Mouse (Mus musculus): ENCODE measurements around the gene Ppox. TPM values are rescaled to one million over a fixed set of nuclear protein-coding genes. Genes with fewer than 3 reads are reported as not detected.

Gene Ppox
- total RNA-seq, 2 experiments from 2014 or later = 13.2 to 14.2 TPM

DNA sequence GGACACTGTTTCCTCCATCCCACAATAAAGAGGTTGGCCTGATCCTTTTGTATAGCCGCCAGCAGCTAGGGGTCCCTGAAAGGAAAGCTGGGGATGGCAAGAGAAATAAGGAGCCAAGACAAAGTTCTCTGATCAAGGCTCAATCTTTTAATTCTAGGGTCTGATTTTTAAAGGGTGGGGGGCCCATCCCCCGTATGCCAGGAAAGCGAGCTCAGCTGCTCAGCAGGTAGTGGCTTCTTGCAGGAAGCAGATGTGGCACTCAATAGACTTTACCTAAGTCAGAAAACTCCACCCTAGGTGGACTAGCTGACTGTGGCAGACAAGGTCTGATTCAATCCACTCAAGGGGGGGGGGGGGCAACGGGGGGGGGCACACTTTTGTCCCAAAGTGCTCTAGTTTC lies 54.2 kb downstream of the Ppox start:
- intact Hi-C loops (cut with DNase I) = no loop called here

More for the DNA sequence above, 54.2 kb downstream of the Ppox start:
- no peak for DNase-seq

Other genes starting within 250 kb of the Ppox start
- 10 to 100 TPM; 13.7 to 18.6 TPM for gene Fcgr3, start 216.3 kb downstream of the Ppox start, total RNA-seq (2021)
- gene Cfap126, start 167.3 kb downstream of the Ppox start, total RNA-seq (2021) = 1 to 10 TPM in 1 of 2 experiments, under 1 TPM in 1; 0.69 to 1.2 TPM
- gene Sdhc, start 130.6 kb downstream of the Ppox start, total RNA-seq (2021) = 1,000 to 10,000 TPM; 1,165 to 1,188 TPM
- under 1 TPM in 1 of 2 experiments, not detected in 1; 0.44 TPM for gene Mpz, start 130.5 kb downstream of the Ppox start, total RNA-seq (2021)
- gene Pcp4l1, start 84.9 kb downstream of the Ppox start, total RNA-seq (2021) = 100 to 1,000 TPM; 222 to 295 TPM
- under 1 TPM in 1 of 2 experiments, not detected in 1; 0.08 TPM for gene Nr1i3, start 67.2 kb downstream of the Ppox start, total RNA-seq (2021)
- gene Tomm40l, start 58.7 kb downstream of the Ppox start, total RNA-seq (2021) = 10 to 100 TPM; 81.8 to 82.7 TPM
- 1 to 10 TPM in 1 of 2 experiments, under 1 TPM in 1; 0.75 to 2.0 TPM for gene Apoa2, start 56.1 kb downstream of the Ppox start, total RNA-seq (2021)
- 10 to 100 TPM; 13.3 to 16.3 TPM for gene Fcer1g, start 46.8 kb downstream of the Ppox start, total RNA-seq (2021)
- under 1 TPM; 0.50 to 0.92 TPM for gene Adamts4, start 30.8 kb downstream of the Ppox start, total RNA-seq (2021)
- 1,000 to 10,000 TPM; 1,421 to 1,530 TPM for gene Ndufs2, start 29.8 kb downstream of the Ppox start, total RNA-seq (2021)
- 10 to 100 TPM; 14.5 to 19.7 TPM for gene B4galt3, start 10.9 kb downstream of the Ppox start, total RNA-seq (2021)
- gene Usp21, start 6.8 kb upstream of the Ppox start, total RNA-seq (2021) = 10 to 100 TPM; 22.1 to 22.3 TPM
- gene Ufc1, start 13.8 kb upstream of the Ppox start, total RNA-seq (2021) = 10 to 100 TPM; 84.9 to 88.8 TPM
- gene Dedd, start 48.0 kb upstream of the Ppox start, total RNA-seq (2021) = 10 to 100 TPM; 21.3 to 24.2 TPM
- 10 to 100 TPM; 27.7 to 28.4 TPM for gene Nit1, start 64.5 kb upstream of the Ppox start, total RNA-seq (2021)
- 10 to 100 TPM; 79.4 to 95.6 TPM for gene Pfdn2, start 64.5 kb upstream of the Ppox start, total RNA-seq (2021)
- gene Klhdc9, start 79.6 kb upstream of the Ppox start, total RNA-seq (2021) = not detected
- gene Nectin4, start 88.9 kb upstream of the Ppox start, total RNA-seq (2021) = under 1 TPM; 0.08 to 0.30 TPM
- gene Arhgap30, start 107.8 kb upstream of the Ppox start, total RNA-seq (2021) = 1 to 10 TPM; 2.7 to 2.9 TPM
- 10 to 100 TPM; 41.0 to 52.1 TPM for gene Usf1, start 130.1 kb upstream of the Ppox start, total RNA-seq (2021)
- gene Tstd1, start 137.7 kb upstream of the Ppox start, total RNA-seq (2021) = 1 to 10 TPM; 1.2 to 1.6 TPM
- 10 to 100 TPM; 38.7 to 43.2 TPM for gene F11r, start 156.3 kb upstream of the Ppox start, total RNA-seq (2021)
- gene Alyref2, start 222.3 kb upstream of the Ppox start, total RNA-seq (2021) = 1 to 10 TPM; 2.1 to 3.3 TPM